Mouse (Mus musculus) heart, embryonic 16.5 days (tissue): ENCODE data around the gene Ptger2. TPM values are rescaled to one million over a fixed set of nuclear protein-coding genes. Genes with fewer than 3 reads are reported as not detected.
"Not testable (repeated sequence)": the region's sequence is repeated elsewhere in the genome, so short reads cannot be mapped to it uniquely, and the experiment has no call there.

Experiments
- ATAC-seq: fragments of 200-750 bp; cut with Nextera tagmentation; replicated peaks from 2 replicates; pipeline ENCODE4 v1.8.0; 2017; ENCODE audit warnings: moderate number of reproducible peaks; ENCODE audit not compliant: insufficient read depth, low FRiP score; ENCODE audit errors: extremely low read depth
- H3K27ac ChIP-seq: fragments of 300-500 bp; sonication (generic); 2 replicates; pipeline ENCODE4 v1.5.1; 2014; ENCODE audit warnings: mild to moderate bottlenecking, low read length, control low read depth, moderate library complexity
- H3K27me3 ChIP-seq: fragments of 300-500 bp; sonication (generic); 2 replicates; pipeline ENCODE4 v1.6.1; 2014; ENCODE audit warnings: low read length, mixed read lengths; ENCODE audit not compliant: control insufficient read depth, insufficient read depth
- H3K36me3 ChIP-seq: fragments of 300-500 bp; sonication (generic); 2 replicates; pipeline ENCODE4 v1.6.1; 2014; ENCODE audit not compliant: control insufficient read depth, insufficient read depth
- H3K4me1 ChIP-seq: fragments of 300-500 bp; sonication (generic); 2 replicates; pipeline ENCODE4 v1.6.1; 2014; ENCODE audit warnings: low read length, mixed read lengths; ENCODE audit not compliant: control insufficient read depth, insufficient read depth
- H3K4me2 ChIP-seq: fragments of 300-500 bp; sonication (generic); 2 replicates; pipeline ENCODE4 v1.6.1; 2014; ENCODE audit warnings: low read depth, mild to moderate bottlenecking, control low read depth, low read length
- H3K4me3 ChIP-seq: fragments of 300-500 bp; sonication (generic); 2 replicates; pipeline ENCODE4 v1.5.1; 2014; ENCODE audit warnings: mild to moderate bottlenecking, control low read depth, low read length
- H3K9ac ChIP-seq: fragments of 300-500 bp; sonication (generic); 2 replicates; pipeline ENCODE4 v1.6.1; 2014; ENCODE audit warnings: low read length, control low read depth
- H3K9me3 ChIP-seq: fragments of 300-500 bp; sonication (generic); replicated peaks from 2 replicates; pipeline ENCODE4 v1.6.1; 2016; ENCODE audit warnings: low read length; ENCODE audit not compliant: control insufficient read depth
- WGBS: fragments of 180-500 bp; shearing (Covaris S2); extraction: QIAGEN DNeasy Blood & Tissue Kit; methylation state at CpG from one replicate; pipeline ENCODE4 v1.1.7; 2014; 5-methylcytosine and 5-hydroxymethylcytosine counted together
- polyA plus RNA-seq: library from polyadenylated mRNA; unstranded; fragments of >200 nt; fragmentation: Nextera tagmentation; extraction: Ambion mirVana; gene quantifications from 2 replicates; pipeline ENCODE4 v1.2.1, GENCODE M21; 2015

The Ptger2 gene
- polyA plus RNA-seq = 0.18 and 0.57 TPM in 2 replicates

DNA sequence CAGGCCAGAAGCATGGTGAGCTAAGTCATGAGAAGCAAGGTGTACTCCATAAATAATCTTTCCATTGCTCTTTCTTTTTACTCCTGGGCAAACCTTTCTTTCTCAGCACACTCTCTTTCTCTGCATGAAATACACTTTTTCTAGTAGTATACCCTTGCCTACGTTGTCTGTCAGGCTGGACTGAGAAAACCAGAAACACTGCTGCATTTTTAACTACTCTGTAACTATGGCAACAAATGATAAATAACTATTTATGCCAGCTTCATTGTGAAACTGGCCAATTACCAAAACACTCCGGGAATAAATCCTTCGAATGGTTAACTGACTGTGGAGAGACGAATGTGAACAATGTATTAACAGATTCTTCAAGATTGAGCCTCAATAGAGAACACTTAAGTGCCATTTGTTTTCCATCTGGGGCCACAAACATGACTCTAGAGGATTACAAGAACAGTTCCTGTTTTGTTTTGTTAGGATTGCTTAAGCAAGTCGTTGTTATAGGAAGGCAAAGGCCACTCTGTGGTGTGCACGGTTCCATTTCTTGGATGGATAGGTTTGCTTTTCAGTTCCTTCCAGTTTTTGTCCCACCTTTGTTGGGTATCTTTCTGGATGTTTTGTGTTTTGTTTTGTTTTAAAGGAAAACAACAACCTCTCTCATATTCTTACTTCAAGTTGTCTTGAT is at the start of gene Ptger2:
Gene Ptger2, plus strand, starts transcription at position 522 of the 682 bp plus-strand sequence.
- not testable (repeated sequence) for H3K4me1 ChIP-seq, H3K27ac ChIP-seq, ATAC-seq, H3K9me3 ChIP-seq, H3K27me3 ChIP-seq, H3K36me3 ChIP-seq
- Histone ChIP-seq H3K4me3 (peak within 1 kb of the TSS; percentile 56), H3K4me2 (peak within 1 kb of the TSS; percentile 80), H3K9ac (peak within 1 kb of the TSS; percentile 35)
- 67% methylated on average over 6 of the region's 6 CpGs for WGBS

- Histone ChIP-seq H3K9me3 (no peaks in the 10 kb centered on the region), H3K9ac (no peak overlapping the region), H3K4me2 (no peak overlapping the region), H3K4me3 (no peak overlapping the region), H3K36me3 (no peaks in the 10 kb centered on the region), H3K4me1 (no peaks in the 10 kb centered on the region), H3K27me3 (no peaks in the 10 kb centered on the region), H3K27ac (no peak overlapping the region)
- 75% methylated on average over 1 of the region's 1 CpGs for WGBS
- ATAC-seq = no peak
These were observed 27.2 kb upstream of the Ptger2 start for GRCm38 (mm10) chr14:44960746-44961145.

DNA sequence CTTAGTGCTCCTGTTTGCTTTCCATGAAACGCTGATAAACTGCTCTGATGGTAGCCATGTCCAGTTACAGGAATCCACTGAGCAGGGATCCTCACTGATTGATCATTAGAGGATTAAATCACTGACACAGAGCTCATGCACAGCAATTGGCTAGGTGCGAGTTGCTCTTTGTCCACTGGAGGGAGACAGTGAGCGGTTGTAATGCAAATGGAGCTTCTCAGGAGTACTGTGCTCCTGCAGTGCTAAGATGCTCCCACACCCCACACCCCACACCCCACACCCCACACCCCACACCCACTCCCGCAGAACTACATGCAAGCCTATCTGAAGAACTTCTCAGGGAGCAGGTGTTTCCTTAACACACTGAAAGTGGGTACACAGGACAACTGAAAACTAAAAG is 10.7 kb upstream of the Ptger2 start:
- H3K36me3 ChIP-seq, H3K9ac ChIP-seq, H3K4me3 ChIP-seq, H3K4me1 ChIP-seq, H3K9me3 ChIP-seq, H3K27me3 ChIP-seq, H3K27ac ChIP-seq, ATAC-seq, H3K4me2 ChIP-seq: not testable (repeated sequence)
- WGBS = 3% methylated on average over 4 of the region's 4 CpGs

DNA sequence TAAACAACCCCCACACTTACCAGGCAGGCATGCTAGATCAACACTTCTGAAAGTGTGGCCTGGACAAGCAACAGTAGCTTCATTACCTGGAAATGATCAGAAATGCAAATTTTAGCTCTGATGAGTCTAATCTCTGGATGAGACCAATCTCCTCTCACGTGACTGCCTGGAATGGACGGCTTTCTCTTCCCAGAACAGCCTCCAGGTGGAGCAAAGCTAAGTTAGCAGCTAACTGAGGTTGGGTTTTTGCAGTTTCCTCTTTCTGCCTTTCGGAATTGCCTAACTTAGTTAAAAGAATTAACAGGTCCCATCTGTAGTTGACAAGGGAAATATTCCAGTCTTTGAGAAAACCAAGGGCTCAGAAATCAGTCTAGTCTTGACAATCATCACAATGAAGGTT is 8.1 kb upstream of the Ptger2 start:
- Histone ChIP-seq H3K4me2 (no peak overlapping the region), H3K4me1 (no peaks in the 10 kb centered on the region), H3K4me3 (no peak overlapping the region), H3K9me3 (no peaks in the 10 kb centered on the region), H3K27ac (no peak overlapping the region), H3K27me3 (no peaks in the 10 kb centered on the region; the same call in 1 of the 2 replicates), H3K9ac (no peak overlapping the region), H3K36me3 (no peaks in the 10 kb centered on the region)
- no peak for ATAC-seq
- 25% methylated on average over 3 of the region's 3 CpGs for WGBS

DNA sequence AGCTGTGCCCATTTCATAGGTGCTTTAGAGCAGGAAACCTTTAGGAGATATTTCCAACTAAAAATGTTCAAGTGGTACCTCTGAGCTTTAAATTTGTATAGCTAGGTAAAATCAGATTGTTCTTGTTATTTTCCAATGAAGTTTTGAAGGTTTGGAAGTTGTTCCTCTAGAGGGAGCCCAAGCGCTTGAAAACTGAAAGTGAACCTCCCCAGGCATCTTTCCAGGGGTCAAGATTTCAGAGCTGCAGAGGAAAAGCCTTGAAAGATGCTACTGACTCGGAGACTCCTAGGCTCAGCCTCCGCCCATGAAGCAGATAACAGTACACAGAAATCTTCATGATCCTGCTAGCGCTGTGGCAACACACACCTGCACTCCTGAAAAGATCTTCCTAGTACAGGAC is 6.5 kb upstream of the Ptger2 start:
- no peak overlapping the region for H3K9ac ChIP-seq
- WGBS = 6% methylated on average over 4 of the region's 4 CpGs
- no peaks in the 10 kb centered on the region for H3K4me1 ChIP-seq
- no peak overlapping the region for H3K4me3 ChIP-seq
- no peak overlapping the region for H3K27ac ChIP-seq
- ATAC-seq = no peak
- no peak overlapping the region for H3K4me2 ChIP-seq
- no peaks in the 10 kb centered on the region for H3K36me3 ChIP-seq
- H3K27me3 ChIP-seq = no peaks in the 10 kb centered on the region; the same call in 1 of the 2 replicates
- no peaks in the 10 kb centered on the region for H3K9me3 ChIP-seq

DNA sequence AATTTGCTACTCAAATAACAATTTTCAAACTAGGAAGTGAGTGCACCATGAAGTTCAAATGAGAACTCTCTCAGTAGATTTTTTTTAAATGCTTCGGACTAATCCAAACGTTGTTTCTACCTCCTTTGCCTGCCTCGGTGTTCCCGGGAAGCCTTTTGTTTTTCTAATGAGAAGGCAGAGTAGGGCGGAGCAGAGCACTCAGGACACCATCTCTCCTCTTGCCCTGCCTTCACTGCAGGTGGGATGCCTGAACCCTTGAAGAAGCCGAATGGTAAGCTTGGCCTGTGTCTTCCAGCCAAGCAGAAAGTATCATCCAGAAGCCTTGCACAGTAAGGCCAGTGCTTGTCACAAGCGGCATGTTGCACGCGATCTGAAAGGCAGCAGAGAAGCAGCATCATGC is 3.9 kb upstream of the Ptger2 start:
- H3K4me3 ChIP-seq = no peak overlapping the region
- no peak overlapping the region for H3K4me2 ChIP-seq
- H3K36me3 ChIP-seq = no peaks in the 10 kb centered on the region
- no peaks in the 10 kb centered on the region for H3K9me3 ChIP-seq
- H3K4me1 ChIP-seq = peaks cover 3% of the 10 kb centered on the region; the same call in 1 of the 2 replicates
- H3K27me3 ChIP-seq = no peaks in the 10 kb centered on the region; the same call in none of the 2 replicates
- 35% methylated on average over 9 of the region's 9 CpGs for WGBS
- no peak for ATAC-seq
- H3K27ac ChIP-seq = no peak overlapping the region
- H3K9ac ChIP-seq = no peak overlapping the region

DNA sequence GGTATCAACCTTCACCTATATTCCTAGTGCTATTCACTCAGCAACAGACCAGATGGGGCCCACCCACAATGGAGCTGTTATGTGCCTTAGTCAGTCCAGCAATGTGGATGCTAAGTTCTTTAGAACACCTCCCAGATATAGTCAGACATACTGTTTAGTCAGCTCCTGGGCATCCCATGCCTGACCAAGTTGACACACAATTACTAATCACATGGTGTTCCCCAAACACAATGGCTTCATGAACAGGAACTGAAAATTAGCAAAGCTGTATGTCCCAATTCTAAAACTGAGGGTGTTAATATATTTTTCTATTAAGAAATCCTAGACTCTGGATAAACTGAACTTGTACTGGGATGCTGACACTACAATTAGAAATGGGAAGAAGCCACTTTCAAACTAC is 1.7 kb upstream of the Ptger2 start:
- H3K4me1 ChIP-seq = peaks cover 6% of the 10 kb centered on the region
- no peaks in the 10 kb centered on the region for H3K36me3 ChIP-seq
- no peak for ATAC-seq
- no peak overlapping the region for H3K4me2 ChIP-seq
- no peak overlapping the region for H3K4me3 ChIP-seq
- no peaks in the 10 kb centered on the region for H3K9me3 ChIP-seq
- no peak overlapping the region for H3K27ac ChIP-seq
- no peak overlapping the region for H3K9ac ChIP-seq
- peaks cover 8% of the 10 kb centered on the region for H3K27me3 ChIP-seq

DNA sequence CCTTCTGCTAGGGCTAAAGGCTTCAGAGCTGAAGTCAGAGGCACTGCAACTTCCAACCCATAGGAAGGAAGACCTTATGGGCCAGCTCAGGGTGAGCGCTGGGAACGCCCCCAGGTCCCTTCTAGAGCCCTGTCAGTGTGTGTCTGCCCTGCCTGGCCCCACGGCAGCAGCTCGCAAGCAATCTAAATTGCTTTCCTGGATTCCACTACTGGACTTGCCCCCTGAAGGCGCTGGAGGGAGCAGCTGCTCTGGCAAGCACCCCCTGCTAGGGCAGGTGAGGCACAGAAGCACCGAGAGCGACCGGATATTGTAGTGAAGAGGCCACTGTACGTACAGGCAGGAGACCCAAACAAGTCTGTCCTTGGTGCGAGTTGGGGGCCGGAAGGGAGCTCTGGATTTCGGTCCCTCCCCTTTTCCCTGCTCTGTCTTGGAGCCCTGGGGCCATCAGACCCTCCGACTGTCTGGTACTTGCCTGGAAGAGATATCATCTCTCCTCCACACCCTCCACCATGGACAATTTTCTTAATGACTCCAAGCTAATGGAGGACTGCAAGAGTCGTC is 541 bp downstream of the Ptger2 start:
- Histone ChIP-seq H3K27ac (no peak overlapping the region), H3K9me3 (no peaks in the 10 kb centered on the region), H3K4me2 (peak overlapping the region; percentile 80), H3K4me3 (peak overlapping the region; percentile 56), H3K36me3 (no peaks in the 10 kb centered on the region), H3K9ac (peak overlapping the region; percentile 35), H3K27me3 (peaks cover 8% of the 10 kb centered on the region), H3K4me1 (peaks cover 6% of the 10 kb centered on the region)
- peak; percentile 58 for ATAC-seq
- WGBS = 3% methylated on average over 14 of the region's 14 CpGs

- peak overlapping the region; percentile 80 for H3K4me2 ChIP-seq
- peak overlapping the region; percentile 35 for H3K9ac ChIP-seq
- H3K9me3 ChIP-seq = no peaks in the 10 kb centered on the region
- H3K27ac ChIP-seq = no peak overlapping the region
- peaks cover 8% of the 10 kb centered on the region for H3K27me3 ChIP-seq
- under 1% methylated on average over 45 of the region's 45 CpGs for WGBS
- H3K36me3 ChIP-seq = no peaks in the 10 kb centered on the region
- ATAC-seq = no peak
- peak overlapping the region; percentile 56 for H3K4me3 ChIP-seq
- peaks cover 6% of the 10 kb centered on the region for H3K4me1 ChIP-seq
These were observed 1.2 kb downstream of the Ptger2 start for GRCm38 (mm10) chr14:44989017-44989721.
